Mouse (Mus musculus): ENCODE data around the gene Men1.

GRCm38 (mm10) chr19:6315573-6315972, 19.2 kb upstream of the Men1 start:
- no peak for TF ChIP-seq POLR2A (IDR thresholded peaks at IDR 0.05; ENCODE audit: insufficient read depth, low read depth, low read length)
- TF ChIP-seq CTCF (IDR thresholded peaks at IDR 0.05): no peak

Data from heart, adult 2 months (tissue).